Mouse (Mus musculus) C2C12 (cell line): ENCODE results near the gene Trappc2. TPM values are rescaled to one million over a fixed set of nuclear protein-coding genes. Genes with fewer than 3 reads are reported as not detected.

ENCODE experiments used
- H3K27me3 ChIP-seq: one replicate; pipeline ENCODE4 v1.6.1; 2011; ENCODE audit not compliant: control insufficient read depth, insufficient read depth, insufficient read length
- H3K36me3 ChIP-seq: one replicate; pipeline ENCODE4 v1.6.1; 2011; ENCODE audit not compliant: control insufficient read depth, insufficient read depth
- H3K4me3 ChIP-seq: one replicate; pipeline ENCODE4 v1.5.1; 2011; ENCODE audit warnings: mild to moderate bottlenecking, control low read depth; ENCODE audit not compliant: poor library complexity, insufficient read depth, severe bottlenecking
- H3K79me2 ChIP-seq: one replicate; pipeline ENCODE4 v1.6.1; 2011; ENCODE audit not compliant: control insufficient read depth, insufficient read depth
- H3K79me3 ChIP-seq: one replicate; pipeline ENCODE4 v1.6.1; 2011; ENCODE audit warnings: low read depth, control low read depth
- H3ac ChIP-seq: one replicate; pipeline ENCODE3; 2011; ENCODE audit warnings: low read depth; ENCODE audit not compliant: control insufficient read depth, insufficient read length
- CEBPB ChIP-seq: IDR thresholded peaks from one replicate; pipeline ENCODE4 v1.6.1; 2011; ENCODE audit warnings: low read depth, mild to moderate bottlenecking, control low read depth, moderate library complexity
- CTCF ChIP-seq: IDR thresholded peaks from one replicate; pipeline ENCODE4 v1.5.1; 2011; ENCODE audit not compliant: control insufficient read depth, insufficient read depth, insufficient read length
- FOSL1 ChIP-seq: IDR thresholded peaks from one replicate; pipeline ENCODE4 v1.8.0; 2011; ENCODE audit warnings: mild to moderate bottlenecking, low read length; ENCODE audit not compliant: poor library complexity, insufficient read depth, severe bottlenecking
- MAX ChIP-seq: IDR thresholded peaks from one replicate; pipeline ENCODE4 v1.6.1; 2011; ENCODE audit warnings: mild to moderate bottlenecking, control low read depth
- MYOD1 ChIP-seq: IDR thresholded peaks from one replicate; pipeline ENCODE4 v1.6.1; 2011; ENCODE audit warnings: low read depth; ENCODE audit not compliant: control insufficient read depth, insufficient read length
- MYOG ChIP-seq: IDR thresholded peaks from one replicate; pipeline ENCODE4 v1.6.1; 2011; ENCODE audit not compliant: control insufficient read depth, insufficient read length; ENCODE audit errors: extremely low read depth
- USF1 ChIP-seq: IDR thresholded peaks from one replicate; pipeline ENCODE4 v1.6.1; 2011; ENCODE audit warnings: low read depth, mild to moderate bottlenecking, control low read depth, moderate library complexity
- polyA plus RNA-seq: library from polyadenylated mRNA; unstranded; fragments of >200 nt; fragmentation: generic; extraction: Trizol; gene quantifications from one replicate; pipeline ENCODE4 v1.2.1, GENCODE M21; 2012; ENCODE audit warnings: missing spikeins

Gene Trappc2
- polyA plus RNA-seq, 1 experiment, result 5.0 TPM

DNA sequence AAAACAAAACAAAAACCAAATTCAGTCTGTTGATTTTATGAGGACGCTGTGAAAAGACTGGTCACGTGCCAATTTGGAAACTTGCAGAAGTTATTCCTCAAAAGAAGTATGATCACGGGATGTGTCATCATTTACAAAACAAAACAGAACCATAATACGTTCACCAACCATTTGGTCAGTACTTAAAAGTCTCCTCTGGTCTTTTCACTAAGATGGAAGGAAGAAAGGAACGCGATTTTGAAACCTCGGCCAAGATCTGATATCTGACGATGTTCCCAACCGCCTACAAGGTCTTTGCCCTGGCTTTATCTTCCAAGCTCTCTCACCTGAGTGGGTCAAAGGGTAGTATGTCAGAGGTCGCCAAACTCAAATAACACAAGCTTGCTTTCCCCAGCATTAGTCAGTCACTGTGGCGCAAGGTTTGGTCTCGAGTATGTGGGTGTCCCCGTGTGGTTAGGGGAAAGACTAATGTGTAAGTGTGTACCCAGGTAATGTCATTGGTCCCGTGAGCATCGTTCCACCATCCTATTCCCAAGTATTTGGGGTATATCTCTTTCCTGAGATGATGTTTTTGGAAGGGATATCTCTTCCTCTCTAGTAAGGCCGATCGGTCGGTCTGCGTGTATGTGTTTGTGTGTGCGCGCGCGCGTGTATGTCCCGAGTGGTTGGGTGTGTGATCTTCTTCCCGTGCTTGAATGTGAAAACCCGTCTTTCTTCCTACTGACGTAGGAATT, 38.4 kb downstream of the Trappc2 start:
- Histone ChIP-seq H3K36me3 (peaks cover 4% of the 10 kb centered on the region), H3K4me3 (peak overlapping the region; percentile 40), H3ac (peak overlapping the region; percentile 85), H3K79me2 (peaks cover 56% of the 10 kb centered on the region), H3K27me3 (no peaks in the 10 kb centered on the region), H3K79me3 (peaks cover 44% of the 10 kb centered on the region)
- TF ChIP-seq FOSL1 (no peak), USF1 (peak; percentile 89)

DNA sequence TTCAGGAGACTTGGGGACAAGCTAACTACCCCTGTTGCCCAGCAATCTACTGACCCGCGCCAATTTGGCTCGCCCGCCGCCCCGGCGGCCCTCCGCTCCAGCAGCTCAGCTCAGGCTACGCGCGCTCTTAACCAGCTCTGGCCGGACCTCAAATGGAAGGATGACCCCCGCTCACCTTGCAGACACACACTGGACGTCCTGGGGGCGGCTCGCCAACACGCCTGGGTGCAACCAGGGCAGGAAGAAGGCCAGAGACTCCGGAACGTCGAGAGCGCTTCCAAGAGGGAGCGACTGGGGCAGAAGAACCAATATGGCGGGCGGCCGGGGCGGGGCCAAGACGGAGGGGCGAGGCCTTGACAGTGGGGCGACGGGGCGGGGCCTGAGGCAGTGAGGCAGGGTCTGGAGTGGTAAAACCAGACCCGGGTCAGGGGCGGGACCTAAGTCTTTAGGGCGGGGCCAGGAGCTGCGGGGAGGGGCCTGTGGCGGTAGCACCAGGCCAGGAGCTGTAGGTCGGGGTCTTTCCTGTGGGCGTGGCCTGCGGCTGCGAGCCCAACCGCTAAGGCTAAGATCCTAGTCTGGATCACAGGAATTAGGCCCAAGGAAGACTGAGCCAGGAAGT, 39.1 kb downstream of the Trappc2 start, which contains the start of gene Rab9:
Rab9 (minus strand) TSS at position 503 of the 619 bp plus-strand sequence.
- TF ChIP-seq MYOG (no peak), CEBPB (no peak), CTCF (no peak), FOSL1 (no peak), MAX (no peak), USF1 (no peak), MYOD1 (no peak)
- H3K4me3 ChIP-seq, result peak within 1 kb of the TSS; percentile 40
- peak within 1 kb of the TSS; percentile 85 for H3ac ChIP-seq
- H3K27me3 ChIP-seq, result no peaks in the 10 kb centered on the region
- peaks cover 49% of the 10 kb centered on the region for H3K79me2 ChIP-seq
- H3K36me3 ChIP-seq, result peaks cover 4% of the 10 kb centered on the region
- peaks cover 38% of the 10 kb centered on the region for H3K79me3 ChIP-seq

DNA sequence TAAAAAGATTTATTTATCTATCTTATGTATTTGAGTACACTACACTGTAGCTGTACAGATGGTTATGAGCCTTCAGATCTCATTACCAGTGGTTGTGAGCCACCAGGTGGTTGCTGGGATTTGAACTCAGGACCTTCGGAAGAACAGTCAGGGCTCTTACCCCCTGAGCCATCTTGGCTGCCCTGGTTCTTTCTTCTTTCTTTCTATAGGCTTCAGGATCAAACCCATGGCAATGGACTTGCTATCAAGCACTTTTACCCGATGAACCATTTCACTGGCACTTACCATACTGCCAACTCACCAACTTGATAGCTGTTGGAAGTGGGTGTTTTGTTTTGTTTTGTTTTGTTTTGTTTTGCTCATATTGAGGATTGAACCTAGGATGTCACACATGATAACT, 54.7 kb downstream of the Trappc2 start:
- H3ac ChIP-seq, result no peak overlapping the region
- no peaks in the 10 kb centered on the region for H3K27me3 ChIP-seq
- TF ChIP-seq MYOG (no peak), MYOD1 (no peak), CEBPB (no peak), USF1 (no peak), CTCF (no peak), FOSL1 (no peak), MAX (no peak)
- no peak overlapping the region for H3K4me3 ChIP-seq
- no peaks in the 10 kb centered on the region for H3K79me3 ChIP-seq
- no peaks in the 10 kb centered on the region for H3K36me3 ChIP-seq
- H3K79me2 ChIP-seq, result no peaks in the 10 kb centered on the region

DNA sequence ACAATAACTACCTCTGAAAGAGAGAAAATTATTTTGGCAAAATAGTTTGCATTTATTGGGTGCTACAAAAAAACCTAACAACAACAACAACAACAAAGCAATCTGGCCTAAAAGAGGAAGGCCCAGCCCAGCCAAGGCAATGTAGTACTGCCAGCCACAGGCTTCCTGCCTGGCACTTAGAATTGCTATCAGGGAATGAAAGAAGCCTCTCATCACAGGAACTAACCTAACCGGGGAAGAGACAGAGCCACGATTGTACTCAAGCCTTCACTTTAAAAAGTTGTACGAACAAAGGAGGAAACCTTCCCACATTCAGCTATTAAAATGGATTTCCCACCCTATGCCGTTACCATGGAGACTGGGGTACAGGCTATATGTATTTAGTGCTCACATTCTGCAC, 57.4 kb downstream of the Trappc2 start:
- Histone ChIP-seq H3K27me3 (no peaks in the 10 kb centered on the region), H3K36me3 (no peaks in the 10 kb centered on the region), H3K79me3 (no peaks in the 10 kb centered on the region), H3K4me3 (no peak overlapping the region), H3K79me2 (no peaks in the 10 kb centered on the region), H3ac (no peak overlapping the region)
- TF ChIP-seq MAX (no peak), MYOD1 (no peak), USF1 (no peak)

DNA sequence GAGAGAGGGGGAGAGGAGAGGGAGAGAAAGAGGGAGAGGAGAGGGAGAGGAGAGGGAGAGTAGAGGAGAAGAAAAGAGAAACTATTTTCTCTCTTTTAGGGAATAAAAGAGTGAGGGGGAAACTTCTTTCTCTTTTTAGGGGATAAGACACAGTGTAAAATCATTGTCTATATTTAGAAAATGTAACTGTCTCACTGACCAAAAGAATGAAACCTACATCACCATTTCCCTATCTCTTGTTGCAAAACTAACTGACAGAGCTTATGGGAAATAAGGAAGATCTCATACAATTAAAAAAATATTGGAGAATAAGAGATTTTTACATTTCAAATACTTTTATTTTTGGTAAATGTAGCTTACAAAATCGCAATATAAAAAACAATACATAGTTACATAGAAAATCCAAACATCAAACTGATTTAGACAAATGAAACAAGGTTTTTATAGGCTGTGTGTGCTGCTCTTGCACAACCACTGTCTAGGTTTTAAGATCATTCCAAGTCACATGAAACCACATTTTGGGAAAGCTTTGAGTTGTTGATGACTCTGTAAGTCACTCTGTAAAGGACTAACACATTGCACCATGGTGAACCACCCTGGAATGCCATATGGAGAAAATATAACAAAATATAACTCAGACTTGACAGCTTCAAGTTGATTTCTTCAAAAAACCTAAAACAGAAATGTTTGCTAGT, 59.3 kb downstream of the Trappc2 start:
- H3K36me3 ChIP-seq, result no peaks in the 10 kb centered on the region
- no peaks in the 10 kb centered on the region for H3K27me3 ChIP-seq
- H3K79me3 ChIP-seq, result no peaks in the 10 kb centered on the region
- no peak overlapping the region for H3ac ChIP-seq
- no peaks in the 10 kb centered on the region for H3K79me2 ChIP-seq
- H3K4me3 ChIP-seq, result no peak overlapping the region
- TF ChIP-seq CTCF (no peak), MAX (no peak), MYOD1 (no peak), MYOG (no peak), FOSL1 (no peak), USF1 (no peak), CEBPB (peak; percentile 55)

Other genes with a start within 250 kb of the Trappc2 start
- gene Gpm6b, start 201.7 kb upstream of the Trappc2 start, polyA plus RNA-seq, result 0.73 TPM
- 1.5 TPM for gene Ofd1, start 130 bp downstream of the Trappc2 start, polyA plus RNA-seq
- gene Rab9, start 39.3 kb downstream of the Trappc2 start, polyA plus RNA-seq, result 16.3 TPM
- gene Tceanc, start 78.0 kb downstream of the Trappc2 start, polyA plus RNA-seq, result 0.42 TPM
- not detected for gene Egfl6, start 145.1 kb downstream of the Trappc2 start, polyA plus RNA-seq